28 mouse cellular contexts compared by ENCODE assay signal in genomic region chr16:6169346-6169745, GRCm38 (mm10).
"Had no signal": no experiment of that assay in that cellular context is flagged by ENCODE, and none has a peak within 500 bp of the region (broad histone marks: within the 10 kb centered on the region; RNA-seq: fewer than 3 reads in every experiment).

No protein-coding gene starts in this region.

- H3K9me3 ChIP-seq: embryonic facial prominence, embryonic 10.5 days; embryonic facial prominence, embryonic 12.5 days; embryonic facial prominence, embryonic 13.5 days; embryonic facial prominence, embryonic 15.5 days; forebrain, embryonic 10.5 days; forebrain, embryonic 12.5 days; forebrain, embryonic 13.5 days; forebrain, embryonic 15.5 days had no signal

- H3K4me3 ChIP-seq: embryonic facial prominence, embryonic 10.5 days; embryonic facial prominence, embryonic 12.5 days; embryonic facial prominence, embryonic 13.5 days; embryonic facial prominence, embryonic 15.5 days; erythroblast, embryonic 14.5 days; forebrain, embryonic 10.5 days; forebrain, embryonic 12.5 days; forebrain, embryonic 13.5 days; forebrain, embryonic 15.5 days; gastrocnemius, adult 2 months; heart, adult 2 months had no signal

- H3K27me3 ChIP-seq: embryonic facial prominence, embryonic 12.5 days; embryonic facial prominence, embryonic 13.5 days; embryonic facial prominence, embryonic 15.5 days; forebrain, embryonic 12.5 days; forebrain, embryonic 13.5 days; forebrain, embryonic 15.5 days had no signal

- DNase-seq: cerebellum, adult 2 months; cerebellum, adult 8-10 months; cerebellum, adult 9-10 months; cerebellum, adult 9-11 months; cerebellum, postnatal 10 days; cerebellum, postnatal 14 days; cerebellum, postnatal 25 days; cerebellum, postnatal 36 days; embryo, embryonic 11 days; forebrain, postnatal 0 days; gastrocnemius, adult 2 months; gastrocnemius, postnatal 10 days; gastrocnemius, postnatal 14 days; gastrocnemius, postnatal 25 days; gastrocnemius, postnatal 36 days; heart, adult 18-20 months; heart, adult 2 months had no signal

- H3K4me2 ChIP-seq: embryonic facial prominence, embryonic 12.5 days; embryonic facial prominence, embryonic 13.5 days; embryonic facial prominence, embryonic 15.5 days; forebrain, embryonic 12.5 days; forebrain, embryonic 13.5 days; forebrain, embryonic 15.5 days had no signal

- H3K4me1 ChIP-seq: embryonic facial prominence, embryonic 10.5 days; embryonic facial prominence, embryonic 12.5 days; embryonic facial prominence, embryonic 13.5 days; embryonic facial prominence, embryonic 15.5 days; forebrain, embryonic 10.5 days; forebrain, embryonic 12.5 days; forebrain, embryonic 13.5 days; forebrain, embryonic 15.5 days had no signal

- ATAC-seq: forebrain, embryonic 13.5 days; forebrain, embryonic 14.5 days; forebrain, embryonic 15.5 days; forebrain, embryonic 16.5 days; forebrain, postnatal 0 days had no signal

- H3K9ac ChIP-seq: embryonic facial prominence, embryonic 12.5 days; embryonic facial prominence, embryonic 13.5 days; embryonic facial prominence, embryonic 15.5 days; forebrain, embryonic 12.5 days; forebrain, embryonic 13.5 days; forebrain, embryonic 15.5 days; forebrain, postnatal 0 days had no signal

- H3K27ac ChIP-seq: embryonic facial prominence, embryonic 10.5 days; embryonic facial prominence, embryonic 12.5 days; embryonic facial prominence, embryonic 13.5 days; embryonic facial prominence, embryonic 15.5 days; forebrain, embryonic 10.5 days; forebrain, embryonic 12.5 days; forebrain, embryonic 13.5 days; forebrain, embryonic 15.5 days; gastrocnemius, adult 2 months; heart, adult 2 months had no signal

- H3K36me3 ChIP-seq: embryonic facial prominence, embryonic 10.5 days; embryonic facial prominence, embryonic 12.5 days; embryonic facial prominence, embryonic 13.5 days; embryonic facial prominence, embryonic 15.5 days; forebrain, embryonic 10.5 days; forebrain, embryonic 12.5 days; forebrain, embryonic 15.5 days had no signal
